Mouse (Mus musculus): ENCODE measurements around the gene Slk.

- TF ChIP-seq CTCF (conservative IDR thresholded peaks at IDR 0.05; ENCODE audit: low read length), result no peak
- no peak for TF ChIP-seq NANOG (IDR thresholded peaks at IDR 0.05; ENCODE audit: borderline replicate concordance, low read length)
- no peak for TF ChIP-seq POU5F1 (IDR thresholded peaks at IDR 0.05; ENCODE audit: borderline replicate concordance, low read length)
Observed at GRCm38 (mm10) chr19:47629068-47629467, 49.6 kb downstream of the Slk start.

All from E14TG2a.4 (cell line).